Mouse (Mus musculus) left cerebral cortex, postnatal 4 days (tissue): ENCODE measurements at regions not wholly inside any gene's neighbourhood (a gene's known extent, or its start where the extent isn't known, plus 50 kb on each side); places are given as distances from the start of the nearest gene placed in this dataset.

Source experiments
- DNase-seq: peaks from one replicate; pipeline ENCODE4 v3.0.0-alpha.2; 2022
- intact Hi-C: fragments of 180-260 bp; cut with DNase I; formaldehyde crosslinking; loops from one replicate; pipeline ENCODE4 v1.15.1; 2025

DNA sequence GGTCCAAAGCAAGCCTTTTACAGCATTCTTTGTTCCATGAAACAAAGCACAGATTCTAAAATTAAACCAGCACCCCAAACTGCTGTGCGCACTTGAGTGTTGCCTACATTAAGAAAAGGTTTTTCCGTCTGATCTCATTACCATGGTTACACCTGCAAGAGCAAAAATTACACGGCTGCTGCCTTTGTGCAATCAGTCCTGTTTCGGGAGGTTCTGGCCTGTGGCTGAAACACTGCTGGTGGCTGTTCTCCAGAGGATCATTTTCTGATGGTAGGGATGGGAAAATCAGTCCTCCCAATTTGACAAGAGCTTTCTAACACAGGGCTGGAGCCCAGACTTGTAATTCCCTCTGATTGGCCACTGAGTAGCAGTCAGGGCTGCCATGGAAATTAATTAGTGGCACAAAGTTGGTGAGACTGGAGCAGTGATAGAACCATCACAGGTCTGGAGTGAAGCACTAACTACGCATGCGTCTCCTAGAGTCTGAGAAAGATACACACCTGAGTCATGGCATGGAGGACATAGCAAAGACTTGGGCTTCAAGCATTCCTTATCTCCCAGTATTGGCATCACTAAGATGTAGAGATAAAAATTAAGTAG, 114.8 kb upstream of the Fam49a start:
- intact Hi-C loops = loop anchor here (2.0 to 10.0 kb wide), 3 partner anchors 712 to 832 kb away; partner anchors contain the start of gene Vsnl1
- no peak for DNase-seq

DNA sequence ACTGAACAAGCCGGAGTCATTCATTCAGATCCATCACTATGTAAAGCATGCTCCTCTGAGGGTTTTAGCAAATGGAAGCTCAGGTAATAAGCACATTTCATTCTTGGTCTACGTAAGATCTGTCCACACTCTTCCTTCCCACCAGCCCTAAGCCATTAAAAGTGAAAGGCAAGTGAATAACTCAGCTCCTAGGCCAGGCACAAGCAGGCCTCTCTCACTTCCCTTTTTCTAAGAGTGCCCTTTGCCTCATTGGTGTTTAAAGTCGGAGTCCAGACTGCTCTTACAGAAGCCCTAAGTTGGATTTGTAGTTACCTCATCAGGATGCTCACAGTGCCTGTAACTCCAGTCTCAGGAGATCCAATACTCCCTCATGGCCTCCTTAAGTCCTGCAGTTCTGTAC, 114.1 kb upstream of the Fam49a start:
- intact Hi-C loops = loop anchor here (2.0 to 10.0 kb wide), 3 partner anchors 713 to 833 kb away; partner anchors contain the start of gene Vsnl1

DNA sequence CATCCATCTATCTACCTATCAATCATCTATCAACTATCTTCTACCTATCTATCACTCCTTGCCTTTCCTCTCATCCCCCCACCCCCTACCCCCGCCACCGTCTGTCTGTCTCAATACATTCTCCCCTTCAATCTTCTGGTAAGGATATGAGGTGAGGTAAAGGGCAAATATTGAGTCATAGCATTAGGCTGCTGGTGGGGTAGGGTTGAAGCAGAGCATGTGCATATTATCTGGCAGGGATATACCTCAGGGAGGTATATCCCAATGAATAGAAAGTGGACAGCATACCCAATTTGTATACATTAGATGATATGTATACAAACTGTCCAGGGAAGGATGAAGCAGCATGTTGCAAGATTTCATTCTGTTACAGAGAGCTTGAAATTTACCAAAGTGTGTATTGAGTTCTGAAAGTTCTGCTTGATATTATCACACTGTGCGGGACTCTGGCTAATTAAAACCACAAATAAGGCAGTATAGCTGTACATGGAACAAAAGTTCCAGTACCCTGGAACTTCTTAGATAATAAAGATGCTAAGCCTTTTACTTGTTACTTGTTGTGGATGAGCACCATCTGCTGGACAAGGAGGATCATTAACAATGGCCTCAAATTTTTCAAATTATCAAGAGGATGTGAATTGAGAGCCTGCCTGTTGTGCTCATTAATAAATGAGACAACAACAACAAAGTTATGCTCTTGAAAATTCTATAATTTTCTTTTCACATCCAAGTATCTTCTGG, 113.1 kb upstream of the Fam49a start:
- intact Hi-C loops = loop anchor here (10.0 kb wide), 2 partner anchors 714 to 794 kb away; partner anchors contain the start of gene Vsnl1
- no peak for DNase-seq

More for the DNA sequence above, 114.1 kb upstream of the Fam49a start:
- DNase-seq = no peak

DNA sequence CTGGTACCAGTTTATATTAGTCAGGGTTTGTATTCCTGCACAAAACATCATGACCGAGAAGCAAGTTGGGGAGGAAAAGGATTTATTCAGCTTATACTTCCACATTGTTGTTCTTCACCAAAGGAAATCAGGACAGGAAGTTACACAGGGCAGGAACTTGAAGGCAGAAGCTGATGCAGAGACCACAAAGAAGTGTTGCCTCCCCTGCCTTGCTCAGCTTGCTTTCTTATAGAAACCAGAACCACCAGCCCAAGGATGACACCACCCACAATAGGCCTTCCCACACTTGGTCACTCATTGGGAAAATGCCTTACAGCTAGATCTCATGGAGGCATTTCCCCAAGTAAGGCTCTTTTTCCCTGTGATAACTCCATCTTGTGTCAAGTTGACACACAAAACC, 97.5 kb upstream of the Fam49a start:
- intact Hi-C loops = no loop called here
- no peak for DNase-seq

DNA sequence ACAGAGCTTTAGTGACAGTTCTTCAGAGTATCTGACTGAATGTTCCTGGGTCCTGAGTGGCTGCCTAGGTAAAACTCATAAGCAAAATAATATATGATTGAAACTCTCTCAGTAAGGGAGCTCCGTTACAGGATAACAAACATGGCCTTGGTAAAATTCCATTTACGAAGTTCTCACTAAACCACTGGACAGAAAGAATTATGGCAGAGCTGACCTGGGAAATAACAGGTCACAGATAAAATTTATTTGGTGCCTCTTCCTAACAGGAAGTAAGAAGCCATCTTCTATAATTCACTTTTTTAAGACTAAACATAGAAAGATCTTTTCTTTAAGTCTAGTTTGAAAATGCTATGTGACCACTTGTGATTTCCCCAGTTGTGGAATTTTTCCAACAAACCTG, 91.4 kb upstream of the Fam49a start:
- no peak for DNase-seq
- intact Hi-C loops = loop anchor here (10.0 kb wide), 3 partner anchors 234 to 1044 kb away; no protein-coding TSS in a partner anchor

DNA sequence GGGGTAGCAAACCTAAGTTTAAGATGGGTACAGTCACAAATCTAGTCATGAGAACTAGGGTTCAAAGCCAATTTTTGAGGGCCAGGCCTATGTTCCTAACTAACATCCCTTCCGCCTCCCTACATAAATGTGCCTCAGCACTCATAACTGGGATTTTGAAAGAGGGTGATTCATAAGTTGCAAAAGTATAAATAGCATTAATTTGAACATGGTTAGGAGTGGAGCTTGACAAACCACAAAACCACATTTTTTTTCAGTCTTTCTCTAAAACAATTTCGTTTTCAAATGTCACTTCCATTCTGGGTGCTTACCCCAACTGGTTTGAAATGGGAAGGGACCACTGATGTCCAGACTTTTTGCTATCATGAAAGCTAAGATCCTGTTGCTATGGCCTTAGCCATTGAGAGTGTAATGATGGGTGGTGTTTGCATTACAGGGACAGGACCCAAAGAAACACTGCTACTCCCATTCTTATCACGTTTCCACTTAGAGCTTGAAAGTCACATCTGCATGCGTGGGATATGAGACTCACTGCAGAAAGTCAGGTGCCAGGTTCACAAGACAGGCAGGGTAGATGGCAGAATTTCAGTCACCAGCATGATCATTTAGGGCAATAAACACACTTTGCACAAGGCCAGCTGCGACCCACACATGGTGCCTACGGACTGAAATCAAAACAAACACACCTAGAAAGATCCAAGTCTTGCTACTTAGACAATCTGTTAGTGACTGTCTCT, 89.7 kb upstream of the Fam49a start:
- DNase-seq = no peak
- intact Hi-C loops = loop anchor here (10.0 kb wide), 3 partner anchors 233 to 1043 kb away; no protein-coding TSS in a partner anchor

DNA sequence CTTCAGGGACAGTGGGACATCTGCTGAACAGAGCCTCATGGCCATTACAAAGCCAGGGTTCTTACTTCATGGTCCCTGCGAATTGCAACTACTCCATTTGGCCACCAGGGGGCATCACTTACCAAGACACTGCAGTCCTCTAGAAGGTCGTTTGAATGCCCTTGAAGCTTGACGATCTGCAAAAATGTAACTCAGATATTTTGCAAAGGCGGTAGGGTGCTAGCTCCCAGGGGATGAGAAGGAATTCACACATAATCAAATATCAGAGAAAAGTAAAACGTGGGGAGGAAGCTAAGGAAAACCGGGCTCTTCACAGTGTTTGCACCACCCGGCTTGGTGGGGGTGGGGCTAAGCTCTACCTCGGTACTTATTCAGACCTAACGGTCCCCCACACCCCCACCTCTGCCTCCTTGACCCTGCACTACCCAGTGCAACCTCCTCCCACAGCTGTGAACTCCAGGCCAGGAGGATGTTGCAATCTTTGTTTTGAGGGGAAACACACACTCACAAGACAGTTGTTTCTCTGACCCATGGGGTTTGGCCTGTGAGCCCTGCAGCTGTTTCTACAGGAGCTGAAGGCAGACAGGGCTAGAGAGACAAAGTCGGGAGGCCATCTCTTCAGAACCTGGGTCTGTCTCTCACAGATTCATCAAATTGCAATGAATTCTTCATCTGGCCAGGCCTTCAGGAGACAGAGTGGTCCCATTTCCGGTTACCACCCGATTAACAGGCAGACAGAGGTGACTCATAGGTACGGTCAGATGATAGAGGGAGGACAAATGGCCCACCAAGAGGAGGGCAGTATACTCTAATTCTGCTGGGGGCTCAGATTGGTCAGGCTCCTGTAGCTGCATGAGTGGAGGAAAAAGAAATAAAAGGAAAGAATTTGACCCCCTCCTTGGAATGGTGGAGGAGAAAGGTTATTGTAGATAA, 85.3 kb upstream of the Fam49a start:
- peak; percentile 78 for DNase-seq
- intact Hi-C loops = loop anchor here (2.0 to 10.0 kb wide), 5 partner anchors 86 to 1038 kb away; partner anchors contain the start of gene Fam49a

DNA sequence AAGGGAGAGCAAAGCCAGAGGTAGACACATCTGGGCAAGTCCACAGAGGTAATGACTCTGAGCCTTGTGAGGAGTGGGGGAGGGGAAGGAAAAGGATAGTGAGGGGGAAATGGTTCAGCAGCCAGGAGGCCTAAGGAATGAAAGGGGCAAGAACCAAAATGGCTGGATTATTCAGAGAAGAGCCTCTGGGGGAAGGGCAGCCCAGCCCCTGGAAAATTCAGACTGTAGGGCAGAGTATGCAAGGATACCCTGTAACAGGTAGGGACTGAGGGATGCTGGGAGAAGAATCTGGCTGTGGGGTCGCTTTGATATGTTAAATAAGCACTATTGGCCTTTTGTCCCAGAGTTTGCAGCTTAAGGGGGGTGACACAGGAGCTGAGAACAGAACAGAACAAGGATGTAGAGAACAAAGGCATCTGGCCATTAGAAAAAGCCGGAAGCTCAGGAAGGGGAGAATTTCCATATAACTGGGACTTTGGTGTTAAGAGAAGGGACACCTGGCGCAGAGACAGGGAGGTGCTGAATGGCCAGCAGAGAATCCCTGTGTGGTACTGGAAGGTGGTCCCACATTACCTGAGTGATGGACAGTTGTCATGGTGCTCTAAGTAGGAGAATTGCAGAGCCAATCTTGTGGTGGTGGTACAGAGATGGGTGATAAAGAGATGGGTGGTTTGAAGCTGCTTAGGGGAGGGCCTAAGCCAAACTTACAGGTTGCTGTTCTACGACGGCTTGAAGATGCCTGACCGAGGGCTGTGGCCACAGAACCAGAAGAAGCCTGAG, 84.5 kb upstream of the Fam49a start:
- no peak for DNase-seq
- intact Hi-C loops = loop anchor here (2.0 to 10.0 kb wide), 5 partner anchors 85 to 1037 kb away; partner anchors contain the start of gene Fam49a

DNA sequence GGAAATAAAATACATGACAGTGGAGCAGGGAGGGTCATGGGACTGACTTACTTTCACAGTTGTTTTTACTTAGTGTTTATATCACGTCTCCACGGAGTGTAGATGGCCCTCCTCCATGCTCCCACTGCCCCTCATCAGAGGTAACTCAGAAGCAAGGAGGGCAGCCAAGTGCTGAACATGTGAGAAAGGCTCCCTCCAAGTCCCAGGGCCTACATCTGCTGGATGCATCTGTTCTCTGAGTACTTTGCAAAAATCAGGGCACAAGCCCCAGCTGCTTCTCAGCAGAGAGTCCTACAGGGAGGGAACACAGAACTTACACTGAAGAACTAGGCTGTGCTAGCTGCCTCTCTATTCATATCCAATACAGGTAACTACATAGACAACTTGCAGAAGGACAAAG, 83.5 kb upstream of the Fam49a start:
- intact Hi-C loops = loop anchor here (5.0 to 10.0 kb wide), 4 partner anchors 84 to 1036 kb away; partner anchors contain the start of gene Fam49a
- peak; percentile 17 for DNase-seq

DNA sequence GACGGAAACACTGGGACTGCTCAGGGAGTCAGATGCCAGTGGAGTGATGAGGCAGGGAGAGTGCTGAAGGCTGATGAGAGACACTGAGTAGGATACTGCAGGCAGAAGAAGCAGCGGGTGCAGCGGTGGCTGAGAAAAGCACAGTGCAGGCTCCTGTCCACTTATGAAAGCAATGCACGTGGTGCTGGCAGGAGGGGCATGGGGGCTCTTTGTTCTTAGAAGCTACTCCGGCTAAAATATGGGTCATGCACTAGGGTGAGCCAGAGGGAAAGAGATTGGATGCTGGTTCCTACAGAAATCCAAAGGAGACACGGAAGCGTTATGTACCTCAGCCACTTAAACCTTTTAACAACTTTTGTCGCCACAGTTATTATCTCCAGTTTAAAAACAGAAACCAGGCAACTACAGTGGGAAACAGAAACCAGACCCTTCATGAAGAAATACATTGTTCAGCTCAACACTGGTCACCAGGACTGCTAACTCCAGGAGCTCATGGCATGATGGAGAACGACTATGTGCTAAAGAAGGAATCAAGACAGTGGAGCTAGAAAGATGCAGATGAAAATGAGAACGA, 82.6 kb upstream of the Fam49a start:
- intact Hi-C loops = loop anchor here (5.0 to 10.0 kb wide), 4 partner anchors 83 to 1035 kb away; partner anchors contain the start of gene Fam49a
- peak; percentile 34 for DNase-seq

DNA sequence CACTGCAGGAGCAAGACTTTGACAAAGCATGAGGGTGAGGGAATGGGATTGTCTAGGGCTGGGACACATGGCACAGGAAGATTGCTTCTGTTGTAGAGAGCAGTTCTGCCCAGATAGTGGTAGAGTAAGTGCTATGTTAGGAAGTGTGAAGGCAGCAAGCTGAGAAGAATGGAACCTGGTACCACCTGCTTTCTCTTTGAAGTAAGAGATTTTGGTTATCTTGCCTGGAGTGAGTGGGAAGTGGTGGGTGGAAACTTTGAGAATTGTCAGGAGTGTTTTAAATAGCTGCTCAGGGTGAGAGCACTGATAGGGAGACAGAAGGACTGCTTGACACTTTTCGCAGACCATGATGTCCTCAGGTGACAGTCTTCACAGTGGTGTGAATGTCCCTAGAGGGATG, 81.0 kb upstream of the Fam49a start:
- DNase-seq = no peak
- intact Hi-C loops = no loop called here

DNA sequence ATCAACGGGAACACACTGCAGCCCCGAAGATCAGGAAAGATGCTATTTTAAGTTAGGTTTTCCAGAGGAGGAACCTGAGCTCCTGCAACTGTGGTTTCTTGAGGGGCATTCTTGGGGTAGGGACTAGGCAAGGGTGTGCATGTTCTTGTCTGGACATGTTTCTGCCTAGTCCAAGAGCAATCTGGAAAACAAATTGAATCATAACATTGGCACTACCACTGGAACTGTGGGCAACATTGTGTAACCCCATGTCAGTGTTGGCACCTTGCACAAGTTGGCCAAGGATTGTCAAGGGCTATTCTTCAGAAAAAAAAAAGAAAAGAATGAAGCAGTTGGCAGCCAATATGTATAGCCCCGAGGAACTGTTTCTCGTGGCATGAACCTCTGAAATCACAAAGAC, 80.3 kb upstream of the Fam49a start:
- intact Hi-C loops = no loop called here
- DNase-seq = no peak

DNA sequence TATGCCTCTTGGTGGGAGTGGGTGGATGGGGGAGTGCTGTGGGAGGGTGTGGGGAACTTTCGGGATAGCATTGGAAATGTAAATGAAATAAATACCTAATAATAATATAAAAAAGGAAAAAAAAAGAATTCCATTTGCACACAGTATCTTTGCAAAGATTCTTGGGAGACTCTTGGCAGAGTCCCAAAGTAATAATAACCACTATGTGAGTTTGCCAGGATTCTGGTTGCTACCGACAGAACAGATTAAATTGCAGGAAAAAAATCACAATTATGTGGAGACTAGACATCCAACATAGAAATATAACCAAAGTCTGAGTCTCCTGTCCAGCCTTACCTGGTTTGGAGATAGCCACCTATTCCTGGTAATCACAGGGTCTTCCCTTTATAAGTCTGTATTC, 75.6 kb upstream of the Fam49a start:
- intact Hi-C loops = no loop called here
- DNase-seq = no peak

DNA sequence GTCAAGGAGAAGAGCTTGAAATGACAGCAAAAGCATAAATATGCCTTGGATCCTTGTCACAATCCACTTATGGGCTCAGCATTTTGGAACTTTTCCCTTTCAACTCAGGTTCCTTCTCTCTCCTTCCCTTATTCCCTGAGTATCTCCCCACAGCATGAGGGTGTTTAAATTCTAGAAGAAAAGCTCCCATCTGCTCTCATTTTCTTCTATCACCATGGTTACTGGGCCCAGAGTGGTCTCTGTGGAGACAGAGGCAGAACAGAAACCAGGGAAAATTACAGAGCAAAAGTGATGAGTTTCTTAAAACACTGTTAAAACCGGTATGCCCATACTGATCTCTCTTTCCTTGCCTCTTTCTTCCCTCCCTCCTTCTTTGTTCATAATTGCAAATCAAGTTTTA, 66.9 kb upstream of the Fam49a start:
- intact Hi-C loops = no loop called here
- DNase-seq = no peak

DNA sequence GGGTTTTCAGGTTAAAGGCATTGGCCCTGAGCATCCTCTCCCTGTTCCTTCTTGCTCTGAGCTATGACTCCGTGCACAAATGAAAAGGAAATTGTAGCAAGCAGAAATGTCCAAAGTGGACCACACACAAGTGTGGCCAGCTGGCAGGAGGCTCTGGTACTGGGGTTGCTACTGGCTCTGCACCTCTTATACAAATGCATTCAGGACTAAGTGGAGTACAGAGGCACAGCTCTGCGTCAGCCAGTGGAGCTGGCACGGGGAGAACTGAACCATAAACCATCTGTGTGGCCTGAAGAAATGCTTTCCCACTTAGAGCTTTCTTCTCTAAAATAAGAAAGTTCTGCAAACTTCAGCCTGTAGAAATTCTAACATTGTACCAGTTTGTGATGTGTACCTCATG, 65.3 kb upstream of the Fam49a start:
- intact Hi-C loops = no loop called here
- DNase-seq = no peak

DNA sequence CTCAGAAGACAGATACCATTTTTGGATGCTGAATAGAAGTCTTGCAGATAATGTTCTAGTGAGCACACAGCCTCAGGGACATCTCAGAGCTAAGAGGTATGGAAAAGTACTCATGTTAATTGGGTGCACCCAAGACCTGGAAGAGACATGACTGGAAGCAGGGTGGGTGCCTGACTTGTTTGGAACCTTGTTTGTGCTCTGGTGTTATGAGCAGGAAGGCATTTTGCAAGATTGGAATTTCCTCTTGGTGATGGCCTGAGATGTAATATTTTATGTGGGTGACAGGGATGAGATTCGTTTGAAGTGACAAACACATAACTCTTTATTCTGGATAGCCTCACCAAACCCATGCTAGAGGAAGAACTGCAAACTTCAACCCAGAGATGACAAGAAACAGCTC, 53.7 kb upstream of the Fam49a start:
- no peak for DNase-seq
- intact Hi-C loops = no loop called here
